Mouse (Mus musculus): ENCODE data around the gene Chd1l. TPM values are rescaled to one million over a fixed set of nuclear protein-coding genes. Genes with fewer than 3 reads are reported as not detected.
A peak's percentile ranks its signal among the peaks of the same experiment; 100 is the strongest.

The Chd1l gene
- total RNA-seq, 2 experiments from 2014 or later: 11.7 to 11.8 TPM

GRCm38 (mm10) chr3:97524835-97525234 lies 85.2 kb downstream of the Chd1l start:
- peak; percentile 11 for DNase-seq

- DNase-seq: no peak
These were observed 87.9 kb downstream of the Chd1l start for GRCm38 (mm10) chr3:97521946-97522731.

GRCm38 (mm10) chr3:97519883-97520282 lies 90.1 kb downstream of the Chd1l start:
- no peak for DNase-seq

GRCm38 (mm10) chr3:97512296-97512695 lies 97.7 kb downstream of the Chd1l start:
- DNase-seq: no peak

Other genes starting within 250 kb of the Chd1l start
- gene Olfr1402, start 188.2 kb downstream of the Chd1l start, total RNA-seq (2021): not detected
- 1 to 10 TPM; 3.8 to 4.5 TPM for gene Fmo5, start 18.6 kb upstream of the Chd1l start, total RNA-seq (2021)
- 10 to 100 TPM; 58.2 to 66.6 TPM for gene Prkab2, start 48.0 kb upstream of the Chd1l start, total RNA-seq (2021)
- not detected for gene Gm17651, start 64.5 kb upstream of the Chd1l start, total RNA-seq (2021)